Mouse (Mus musculus): ENCODE measurements around the gene Dock1. TPM values are rescaled to one million over a fixed set of nuclear protein-coding genes. Genes with fewer than 3 reads are reported as not detected.

The Dock1 gene
- polyA plus RNA-seq, 1 experiment, result 1.2 TPM

DNA sequence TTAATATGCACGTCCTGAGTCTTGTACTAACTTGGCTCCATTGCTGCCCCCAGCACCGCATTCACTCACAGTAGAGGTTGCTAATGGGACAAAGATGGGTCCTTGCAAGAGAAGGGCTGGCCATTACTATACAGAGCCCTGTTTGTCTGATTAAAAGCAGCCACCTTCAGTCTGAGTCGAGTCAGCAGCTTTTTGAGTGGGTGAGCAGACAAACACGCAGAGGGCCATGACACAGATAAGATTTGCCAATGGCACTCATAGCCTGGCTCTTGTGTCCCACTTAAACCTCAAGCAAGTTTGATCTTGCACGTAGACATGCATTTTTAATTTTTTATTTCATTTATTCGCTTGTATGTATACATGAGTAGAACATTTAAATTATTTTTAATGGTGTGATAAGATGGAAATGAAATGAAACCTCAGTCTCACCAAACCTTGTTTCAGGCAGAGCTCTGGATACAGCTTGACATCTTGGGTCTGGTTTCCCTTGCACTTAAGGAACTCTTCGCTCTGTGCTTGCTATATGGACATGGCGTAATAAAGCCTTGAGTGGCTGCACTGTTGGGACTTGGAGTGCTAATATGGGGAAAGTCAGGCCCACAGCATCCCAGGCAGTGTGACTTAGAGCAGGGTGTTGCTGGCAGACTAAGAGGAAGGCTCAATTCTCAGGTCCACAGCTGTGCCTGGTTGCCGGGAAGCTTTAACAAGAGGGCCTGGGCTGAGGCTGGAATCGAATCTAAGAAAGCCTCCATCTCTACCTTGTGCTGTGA is 455.0 kb downstream of the Dock1 start:
- Histone ChIP-seq H3K36me3 (replicated peaks; ENCODE audit: low read length) (peaks cover 25% of the 10 kb centered on the region), H3K4me3 (replicated peaks) (no peak overlapping the region), H3K9me3 (no peaks in the 10 kb centered on the region), H3K4me1 (peaks cover 3% of the 10 kb centered on the region; the same call in 1 of the 2 replicates), H3K27me3 (replicated peaks) (no peaks in the 10 kb centered on the region)
- TF ChIP-seq GATA1 (IDR thresholded peaks at IDR 0.05; ENCODE audit: borderline replicate concordance, low read length) (no peak), FLI1 (IDR thresholded peaks at IDR 0.05; ENCODE audit: low read length) (no peak)

GRCm38 (mm10) chr7:135132461-135132860 is 462.0 kb downstream of the Dock1 start:
- H3K4me3 ChIP-seq (replicated peaks), result no peak overlapping the region
- H3K4me1 ChIP-seq, result no peaks in the 10 kb centered on the region; the same call in 1 of the 2 replicates
- H3K27me3 ChIP-seq (replicated peaks), result no peaks in the 10 kb centered on the region
- peaks cover 32% of the 10 kb centered on the region for H3K36me3 ChIP-seq (replicated peaks; ENCODE audit: low read length)
- TF ChIP-seq GATA1 (IDR thresholded peaks at IDR 0.05; ENCODE audit: borderline replicate concordance, low read length) (no peak), FLI1 (IDR thresholded peaks at IDR 0.05; ENCODE audit: low read length) (no peak)
- H3K9me3 ChIP-seq, result no peaks in the 10 kb centered on the region

- TF ChIP-seq FLI1 (IDR thresholded peaks at IDR 0.05; ENCODE audit: low read length) (no peak), GATA1 (IDR thresholded peaks at IDR 0.05; ENCODE audit: borderline replicate concordance, low read length) (no peak)
- H3K4me1 ChIP-seq, result no peaks in the 10 kb centered on the region; the same call in 1 of the 2 replicates
- H3K4me3 ChIP-seq (replicated peaks), result no peak overlapping the region
- H3K27me3 ChIP-seq (replicated peaks), result no peaks in the 10 kb centered on the region
- peaks cover 39% of the 10 kb centered on the region for H3K36me3 ChIP-seq (replicated peaks; ENCODE audit: low read length)
- no peaks in the 10 kb centered on the region for H3K9me3 ChIP-seq
Observed at GRCm38 (mm10) chr7:135134619-135135018, 464.2 kb downstream of the Dock1 start.

DNA sequence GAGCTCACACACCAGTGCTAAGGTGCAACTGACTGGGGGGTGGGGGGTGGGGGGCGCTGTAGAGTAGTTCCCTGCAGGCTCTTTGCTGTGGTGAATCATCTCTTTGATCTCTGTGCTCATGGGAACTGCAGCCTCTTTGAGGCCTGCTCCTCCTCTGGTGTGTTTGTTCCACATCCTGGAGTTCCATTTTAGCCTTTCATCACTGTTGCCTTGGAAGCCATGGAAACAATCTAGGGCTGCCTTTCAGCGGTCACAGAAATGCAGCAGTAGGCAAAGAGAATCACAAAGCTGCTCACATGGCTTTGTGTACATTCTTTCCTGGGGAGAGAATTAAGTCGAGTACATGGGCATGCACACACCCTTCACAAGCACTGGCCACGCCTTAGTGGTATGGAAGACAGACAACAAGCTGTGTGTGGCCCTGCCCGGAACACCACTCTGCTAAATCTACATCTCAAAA is 468.7 kb downstream of the Dock1 start:
- H3K4me3 ChIP-seq (replicated peaks), result no peak overlapping the region
- H3K27me3 ChIP-seq (replicated peaks), result no peaks in the 10 kb centered on the region
- no peak for TF ChIP-seq GATA1 (IDR thresholded peaks at IDR 0.05; ENCODE audit: borderline replicate concordance, low read length)
- no peak for TF ChIP-seq FLI1 (IDR thresholded peaks at IDR 0.05; ENCODE audit: low read length)
- peaks cover 64% of the 10 kb centered on the region for H3K36me3 ChIP-seq (replicated peaks; ENCODE audit: low read length)
- H3K4me1 ChIP-seq, result no peaks in the 10 kb centered on the region
- H3K9me3 ChIP-seq, result no peaks in the 10 kb centered on the region

GRCm38 (mm10) chr7:135144731-135145130 is 474.3 kb downstream of the Dock1 start:
- no peaks in the 10 kb centered on the region for H3K4me1 ChIP-seq
- peaks cover 75% of the 10 kb centered on the region for H3K36me3 ChIP-seq (replicated peaks; ENCODE audit: low read length)
- no peak for TF ChIP-seq GATA1 (IDR thresholded peaks at IDR 0.05; ENCODE audit: borderline replicate concordance, low read length)
- no peak for TF ChIP-seq FLI1 (IDR thresholded peaks at IDR 0.05; ENCODE audit: low read length)
- peaks cover 15% of the 10 kb centered on the region for H3K9me3 ChIP-seq
- no peaks in the 10 kb centered on the region for H3K27me3 ChIP-seq (replicated peaks)
- H3K4me3 ChIP-seq (replicated peaks), result no peak overlapping the region

DNA sequence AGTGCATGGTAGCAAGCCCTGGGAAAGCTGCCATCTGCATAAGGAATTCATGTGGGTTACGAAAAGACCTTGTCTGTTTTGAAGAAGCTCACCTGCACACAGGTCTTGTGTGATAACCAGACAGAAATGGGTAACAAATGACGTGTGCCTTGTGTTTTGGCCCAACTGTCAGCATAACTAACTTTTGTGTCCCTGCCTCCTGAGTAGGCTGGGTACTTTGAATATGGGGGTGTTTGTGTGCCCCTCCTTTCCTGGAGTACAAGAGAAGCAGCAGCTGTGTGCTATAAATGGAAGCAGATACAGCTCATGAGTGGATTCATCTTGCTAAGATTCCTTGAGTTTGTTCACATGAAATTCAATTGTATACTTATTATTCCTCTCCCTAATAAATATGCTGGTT is 480.5 kb downstream of the Dock1 start:
- H3K9me3 ChIP-seq, result peaks cover 18% of the 10 kb centered on the region
- H3K4me3 ChIP-seq (replicated peaks), result no peak overlapping the region
- no peak for TF ChIP-seq FLI1 (IDR thresholded peaks at IDR 0.05; ENCODE audit: low read length)
- TF ChIP-seq GATA1 (IDR thresholded peaks at IDR 0.05; ENCODE audit: borderline replicate concordance, low read length), result no peak
- no peaks in the 10 kb centered on the region for H3K27me3 ChIP-seq (replicated peaks)
- no peaks in the 10 kb centered on the region for H3K4me1 ChIP-seq
- peaks cover 25% of the 10 kb centered on the region for H3K36me3 ChIP-seq (replicated peaks; ENCODE audit: low read length)

DNA sequence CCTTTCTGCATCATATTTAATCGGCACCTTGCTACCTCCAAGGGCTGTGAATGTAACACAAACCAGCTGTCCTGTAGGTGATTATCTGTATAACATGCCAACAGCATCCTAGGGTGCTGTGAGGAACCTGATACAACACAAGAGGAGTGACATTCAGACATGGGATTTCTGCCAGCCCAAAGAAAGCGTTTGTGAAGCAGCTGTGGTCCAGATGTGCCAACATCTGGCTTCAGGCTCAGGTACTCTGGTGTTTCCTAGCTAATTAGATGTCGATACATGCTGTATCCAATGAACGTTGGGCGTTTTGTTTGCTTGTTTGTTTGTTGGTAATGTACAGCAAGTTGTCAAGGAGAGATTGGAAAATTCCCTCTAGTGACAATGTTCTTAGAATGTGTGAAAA is 487.1 kb downstream of the Dock1 start:
- no peaks in the 10 kb centered on the region for H3K4me1 ChIP-seq
- TF ChIP-seq FLI1 (IDR thresholded peaks at IDR 0.05; ENCODE audit: low read length), result no peak
- no peak for TF ChIP-seq GATA1 (IDR thresholded peaks at IDR 0.05; ENCODE audit: borderline replicate concordance, low read length)
- peaks cover 12% of the 10 kb centered on the region for H3K36me3 ChIP-seq (replicated peaks; ENCODE audit: low read length)
- no peak overlapping the region for H3K4me3 ChIP-seq (replicated peaks)
- H3K9me3 ChIP-seq, result no peaks in the 10 kb centered on the region
- H3K27me3 ChIP-seq (replicated peaks), result no peaks in the 10 kb centered on the region

- Histone ChIP-seq H3K27me3 (replicated peaks) (no peaks in the 10 kb centered on the region), H3K9me3 (no peaks in the 10 kb centered on the region), H3K4me3 (replicated peaks) (no peak overlapping the region), H3K36me3 (replicated peaks; ENCODE audit: low read length) (peaks cover 18% of the 10 kb centered on the region), H3K4me1 (no peaks in the 10 kb centered on the region)
- TF ChIP-seq GATA1 (IDR thresholded peaks at IDR 0.05; ENCODE audit: borderline replicate concordance, low read length) (no peak), FLI1 (IDR thresholded peaks at IDR 0.05; ENCODE audit: low read length) (no peak)
Observed at GRCm38 (mm10) chr7:135158381-135158780, 487.9 kb downstream of the Dock1 start.

DNA sequence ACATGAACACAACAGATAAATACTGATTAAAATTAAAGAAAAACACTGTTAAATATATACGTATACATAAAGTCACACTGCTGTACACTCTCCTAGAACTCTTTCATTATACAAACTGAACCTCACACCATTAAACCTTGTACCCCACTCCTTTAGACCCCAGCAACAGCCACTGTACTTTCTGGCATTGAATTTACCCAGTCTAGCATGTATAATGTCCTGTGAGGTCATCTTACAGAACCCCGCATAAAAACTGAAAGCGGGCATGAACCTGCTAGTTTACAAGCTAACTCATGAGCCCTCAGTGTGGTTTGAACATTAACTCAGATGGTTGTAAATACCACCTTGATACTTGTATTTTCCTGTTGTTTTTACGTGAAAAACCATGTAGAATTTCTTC is 489.2 kb downstream of the Dock1 start:
- TF ChIP-seq GATA1 (IDR thresholded peaks at IDR 0.05; ENCODE audit: borderline replicate concordance, low read length) (no peak), FLI1 (IDR thresholded peaks at IDR 0.05; ENCODE audit: low read length) (no peak)
- Histone ChIP-seq H3K9me3 (no peaks in the 10 kb centered on the region), H3K4me3 (replicated peaks) (no peak overlapping the region), H3K27me3 (replicated peaks) (no peaks in the 10 kb centered on the region), H3K36me3 (replicated peaks; ENCODE audit: low read length) (peaks cover 29% of the 10 kb centered on the region), H3K4me1 (no peaks in the 10 kb centered on the region)

- Histone ChIP-seq H3K4me3 (replicated peaks) (no peak overlapping the region), H3K36me3 (replicated peaks; ENCODE audit: low read length) (peaks cover 61% of the 10 kb centered on the region), H3K4me1 (no peaks in the 10 kb centered on the region), H3K27me3 (replicated peaks) (no peaks in the 10 kb centered on the region), H3K9me3 (no peaks in the 10 kb centered on the region)
- TF ChIP-seq GATA1 (IDR thresholded peaks at IDR 0.05; ENCODE audit: borderline replicate concordance, low read length), result no peak
- TF ChIP-seq FLI1 (IDR thresholded peaks at IDR 0.05; ENCODE audit: low read length), result no peak
Observed at GRCm38 (mm10) chr7:135165155-135165554, 494.7 kb downstream of the Dock1 start.
